Mouse (Mus musculus) neural tube, embryonic 14.5 days (tissue): Measurements from ENCODE around the gene Exoc1. TPM values are rescaled to one million over a fixed set of nuclear protein-coding genes. Genes with fewer than 3 reads are reported as not detected.

ENCODE experiments used
- ATAC-seq: fragments of 200-750 bp; cut with Nextera tagmentation; 2 replicates; pipeline ENCODE4 v1.8.0; 2017; ENCODE audit warnings: low read depth, mild to moderate bottlenecking, moderate TSS enrichment, moderate library complexity
- H3K27ac ChIP-seq: fragments of 300-500 bp; sonication (generic); 2 replicates; pipeline ENCODE4 v1.5.1; 2014; ENCODE audit warnings: low read depth, mild to moderate bottlenecking, control low read depth, low read length, moderate library complexity, mixed read lengths
- H3K27me3 ChIP-seq: fragments of 300-500 bp; sonication (generic); 2 replicates; pipeline ENCODE4 v1.6.1; 2014; ENCODE audit warnings: low read length; ENCODE audit not compliant: control insufficient read depth, insufficient read depth
- H3K36me3 ChIP-seq: fragments of 300-500 bp; sonication (generic); 2 replicates; pipeline ENCODE4 v1.6.1; 2014; ENCODE audit warnings: low read length, mixed read lengths; ENCODE audit not compliant: control insufficient read depth, insufficient read depth
- H3K4me1 ChIP-seq: fragments of 300-500 bp; sonication (generic); 2 replicates; pipeline ENCODE4 v1.6.1; 2014; ENCODE audit warnings: low read length; ENCODE audit not compliant: control insufficient read depth, insufficient read depth
- H3K4me2 ChIP-seq: fragments of 300-500 bp; sonication (generic); 2 replicates; pipeline ENCODE4 v1.6.1; 2014; ENCODE audit warnings: mild to moderate bottlenecking, low read depth, low read length, control low read depth
- H3K4me3 ChIP-seq: fragments of 300-500 bp; sonication (generic); 2 replicates; pipeline ENCODE4 v1.5.1; 2014; ENCODE audit warnings: low read depth, low read length, control low read depth, mixed read lengths
- H3K9ac ChIP-seq: fragments of 300-500 bp; sonication (generic); replicated peaks from 2 replicates; pipeline ENCODE4 v1.6.1; 2014; ENCODE audit warnings: low read depth, mild to moderate bottlenecking, control low read depth, low read length, mixed read lengths
- H3K9me3 ChIP-seq: fragments of 300-500 bp; sonication (generic); 2 replicates; pipeline ENCODE4 v1.6.1; 2016; ENCODE audit warnings: low read length; ENCODE audit not compliant: control insufficient read depth
- WGBS: fragments of 180-500 bp; shearing (Covaris S2); extraction: QIAGEN DNeasy Blood & Tissue Kit; methylation state at CpG from one replicate; pipeline ENCODE4 v1.1.7; 2014; 5-methylcytosine and 5-hydroxymethylcytosine counted together
- polyA plus RNA-seq: library from polyadenylated mRNA; unstranded; fragments of >200 nt; fragmentation: Nextera tagmentation; extraction: Ambion mirVana; gene quantifications from 2 replicates; pipeline ENCODE4 v1.2.1, GENCODE M21; 2014

Gene Exoc1
- polyA plus RNA-seq, 1 experiment from 2014 or later, result 73.4 TPM

GRCm38 (mm10) chr5:76618750-76619149, 89.6 kb downstream of the Exoc1 start:
- no peak overlapping the region for H3K27ac ChIP-seq
- 0 out of 2 replicates have a peak, but pooled peaks cover 7% of the 10 kb centered on the region for H3K36me3 ChIP-seq
- 81% methylated on average over 7 of the region's 7 CpGs for WGBS

More at GRCm38 (mm10) chr5:76618750-76619149, 89.6 kb downstream of the Exoc1 start:
- no peak overlapping the region for H3K4me3 ChIP-seq
- no peak overlapping the region for H3K9ac ChIP-seq
- H3K4me1 ChIP-seq, result no peaks in the 10 kb centered on the region
- no peaks in the 10 kb centered on the region for H3K9me3 ChIP-seq
- ATAC-seq, result no peak
- H3K4me2 ChIP-seq, result no peak overlapping the region
- no peaks in the 10 kb centered on the region for H3K27me3 ChIP-seq

Other genes with a start within 250 kb of the Exoc1 start
- 23.3 and 24.2 TPM in 2 replicates for gene Clock, start 224.5 kb upstream of the Exoc1 start, polyA plus RNA-seq
- not detected in 2 replicates for gene Pdcl2, start 198.2 kb upstream of the Exoc1 start, polyA plus RNA-seq
- gene Nmu, start 165.5 kb upstream of the Exoc1 start, polyA plus RNA-seq, result 1.1 and 2.7 TPM in 2 replicates
- 1.5 and 10.4 TPM in 2 replicates for gene Gm7271, start 45.3 kb upstream of the Exoc1 start, polyA plus RNA-seq
- gene Cep135, start 59.4 kb downstream of the Exoc1 start, polyA plus RNA-seq, result 3.9 and 4.0 TPM in 2 replicates
- gene C530008M17Rik, start 127.2 kb downstream of the Exoc1 start, polyA plus RNA-seq, result 53.8 and 63.6 TPM in 2 replicates